Mouse (Mus musculus): ENCODE data around the gene Mfsd6. TPM values are rescaled to one million over a fixed set of nuclear protein-coding genes. Genes with fewer than 3 reads are reported as not detected.

Gene Mfsd6
- polyA plus RNA-seq, 1 experiment, result 0.59 TPM

DNA sequence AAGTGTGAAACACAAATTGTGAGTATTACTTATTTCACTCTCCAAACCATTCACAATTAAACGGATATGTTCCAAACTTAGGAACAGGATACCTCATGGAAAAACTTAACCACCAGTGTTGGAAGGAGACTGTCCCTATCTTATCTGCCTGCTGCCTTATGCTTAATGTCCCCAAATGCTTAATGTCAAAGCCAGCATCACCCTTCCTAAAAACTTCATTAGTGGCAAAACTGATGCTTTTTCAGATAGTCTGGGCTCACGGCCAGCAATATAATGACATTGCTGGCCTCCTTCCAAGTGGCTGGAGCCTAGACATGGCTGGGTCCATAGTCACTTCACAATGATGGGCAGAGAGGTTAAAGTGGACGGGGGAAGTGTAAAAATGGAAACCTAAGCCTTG lies 50.6 kb downstream of the Mfsd6 start:
- no peaks in the 10 kb centered on the region for H3K36me3 ChIP-seq (ENCODE audit: control insufficient read depth, insufficient read depth)
- H3K79me2 ChIP-seq (ENCODE audit: control insufficient read depth, insufficient read depth), result no peaks in the 10 kb centered on the region
- no peak overlapping the region for H3ac ChIP-seq (ENCODE audit: control insufficient read depth, insufficient read length)
- H3K4me3 ChIP-seq, result no peak overlapping the region
- no peak overlapping the region for H3K4me2 ChIP-seq (ENCODE audit: low read depth)
- H3K27me3 ChIP-seq (ENCODE audit: control insufficient read depth, insufficient read depth, insufficient read length), result no peaks in the 10 kb centered on the region
- TF ChIP-seq E2F4 (IDR thresholded peaks at IDR 0.05; ENCODE audit: insufficient read depth) (no peak), REST (IDR thresholded peaks at IDR 0.05; ENCODE audit: insufficient read depth, insufficient read length) (no peak), MYOG (IDR thresholded peaks at IDR 0.05; ENCODE audit: control insufficient read depth in 1 of 3, insufficient read depth in 1 of 3, insufficient read length in 2 of 3, low read depth in 2 of 3) (no peak), USF1 (IDR thresholded peaks at IDR 0.05; ENCODE audit: low read depth) (no peak), CEBPB (IDR thresholded peaks at IDR 0.05; ENCODE audit: insufficient read depth, poor library complexity, severe bottlenecking) (no peak), POLR2A (IDR thresholded peaks at IDR 0.05; ENCODE audit: insufficient read length, low read depth) (no peak), SRF (IDR thresholded peaks at IDR 0.05; ENCODE audit: control insufficient read depth, insufficient read length, low read depth) (no peak), TCF12 (IDR thresholded peaks at IDR 0.05; ENCODE audit: insufficient read depth, poor library complexity, severe bottlenecking) (no peak), MAX (IDR thresholded peaks at IDR 0.05; ENCODE audit: low read depth) (no peak)

DNA sequence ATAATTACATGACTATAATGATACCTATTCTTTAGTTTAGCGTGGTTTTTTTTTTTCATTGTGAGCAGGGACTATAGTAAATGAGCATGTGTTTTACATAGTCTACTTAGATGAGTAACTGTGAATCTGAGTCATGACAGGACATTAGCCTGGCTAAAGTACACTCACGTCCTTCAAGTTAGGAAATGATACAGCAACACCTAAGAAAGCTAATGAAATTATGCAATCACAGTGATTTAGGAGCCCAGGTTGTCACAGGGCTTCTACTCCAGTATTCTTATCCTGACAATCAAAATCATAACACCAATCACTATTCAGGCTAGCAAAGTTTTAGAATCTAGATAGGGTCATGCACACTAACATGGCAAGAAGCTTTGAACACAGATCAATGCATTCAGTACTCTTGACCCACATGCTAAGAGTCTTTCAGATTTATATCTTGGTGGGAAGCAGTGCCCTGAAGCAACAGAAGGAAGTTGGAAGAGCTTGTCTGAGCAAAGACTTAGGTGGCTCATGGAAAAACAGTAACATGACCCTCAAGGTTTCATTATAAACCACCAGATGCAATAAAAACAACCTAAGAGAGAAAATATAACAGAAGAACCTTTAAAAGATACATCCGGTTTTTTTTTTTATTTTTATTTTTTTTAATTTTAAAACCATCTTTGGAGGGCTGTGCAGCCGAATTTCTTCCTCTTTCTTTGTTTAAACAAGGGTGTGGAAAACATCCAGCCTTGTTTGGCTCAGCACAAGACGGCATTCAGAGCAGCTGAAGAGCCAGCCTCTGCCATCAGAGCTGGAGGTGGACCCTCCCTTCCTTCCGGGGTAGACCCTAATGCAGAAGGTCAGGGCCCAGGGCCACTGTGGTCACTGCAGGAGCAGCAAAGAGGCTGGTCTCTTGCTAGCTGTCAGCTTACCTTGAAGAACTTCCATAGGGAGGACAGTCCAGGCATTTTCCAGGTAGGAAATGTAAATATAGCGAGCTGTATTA lies 51.4 kb downstream of the Mfsd6 start:
- H3K27me3 ChIP-seq (ENCODE audit: control insufficient read depth, insufficient read depth, insufficient read length), result no peaks in the 10 kb centered on the region
- H3ac ChIP-seq (ENCODE audit: control insufficient read depth, insufficient read length), result no peak overlapping the region
- TF ChIP-seq MYOD1 (IDR thresholded peaks at IDR 0.05; ENCODE audit: control insufficient read depth in 1 of 3, insufficient read length in 2 of 3, low read depth in 2 of 3) (no peak), TCF12 (IDR thresholded peaks at IDR 0.05; ENCODE audit: insufficient read depth, poor library complexity, severe bottlenecking) (no peak), POLR2A (IDR thresholded peaks at IDR 0.05; ENCODE audit: insufficient read length, low read depth) (no peak), CEBPB (IDR thresholded peaks at IDR 0.05; ENCODE audit: insufficient read depth, poor library complexity, severe bottlenecking) (no peak), MYOG (IDR thresholded peaks at IDR 0.05; ENCODE audit: control insufficient read depth in 1 of 3, insufficient read depth in 1 of 3, insufficient read length in 2 of 3, low read depth in 2 of 3) (no peak), REST (IDR thresholded peaks at IDR 0.05; ENCODE audit: insufficient read depth, insufficient read length) (no peak), USF1 (IDR thresholded peaks at IDR 0.05; ENCODE audit: low read depth) (no peak), TCF3 (IDR thresholded peaks at IDR 0.05; ENCODE audit: insufficient read length, low read depth) (no peak), SRF (IDR thresholded peaks at IDR 0.05; ENCODE audit: control insufficient read depth, insufficient read length, low read depth) (no peak), MAX (IDR thresholded peaks at IDR 0.05; ENCODE audit: low read depth) (no peak), POLR2AphosphoS2 (IDR thresholded peaks at IDR 0.05; ENCODE audit: insufficient read length, low read depth) (no peak), E2F4 (IDR thresholded peaks at IDR 0.05; ENCODE audit: insufficient read depth) (no peak)
- H3K4me2 ChIP-seq (ENCODE audit: low read depth), result no peak overlapping the region
- H3K79me2 ChIP-seq (ENCODE audit: control insufficient read depth, insufficient read depth), result no peaks in the 10 kb centered on the region
- no peak overlapping the region for H3K4me3 ChIP-seq
- H3K36me3 ChIP-seq (ENCODE audit: control insufficient read depth, insufficient read depth), result no peaks in the 10 kb centered on the region

DNA sequence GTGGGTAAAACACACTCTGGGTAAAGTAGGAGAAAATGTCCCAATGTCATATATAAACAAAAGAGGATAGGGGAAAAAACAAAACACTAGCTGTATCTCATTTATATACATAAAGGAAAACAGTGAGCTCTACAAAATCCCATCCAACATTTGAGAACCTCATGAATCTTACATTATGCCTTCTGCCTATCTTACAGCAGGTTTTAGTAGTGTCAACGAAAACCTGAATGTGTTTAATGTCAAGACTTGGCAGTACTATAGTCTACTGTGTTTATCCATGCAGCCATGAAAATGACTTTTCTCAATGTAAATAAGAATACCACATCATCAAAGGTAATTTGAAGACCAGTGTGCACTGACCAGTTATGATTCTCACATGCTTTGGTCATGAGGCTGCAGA lies 57.3 kb downstream of the Mfsd6 start:
- no peak overlapping the region for H3K4me3 ChIP-seq
- H3K79me2 ChIP-seq (ENCODE audit: control insufficient read depth, insufficient read depth), result no peaks in the 10 kb centered on the region
- H3K27me3 ChIP-seq (ENCODE audit: control insufficient read depth, insufficient read depth, insufficient read length), result no peaks in the 10 kb centered on the region
- TF ChIP-seq POLR2AphosphoS2 (IDR thresholded peaks at IDR 0.05; ENCODE audit: insufficient read length, low read depth) (no peak), SRF (IDR thresholded peaks at IDR 0.05; ENCODE audit: control insufficient read depth, insufficient read length, low read depth) (no peak), REST (IDR thresholded peaks at IDR 0.05; ENCODE audit: insufficient read depth, insufficient read length) (no peak), TCF3 (IDR thresholded peaks at IDR 0.05; ENCODE audit: insufficient read length, low read depth) (no peak), USF1 (IDR thresholded peaks at IDR 0.05; ENCODE audit: low read depth) (no peak), TCF12 (IDR thresholded peaks at IDR 0.05; ENCODE audit: insufficient read depth, poor library complexity, severe bottlenecking) (no peak), POLR2A (IDR thresholded peaks at IDR 0.05; ENCODE audit: insufficient read length, low read depth) (no peak), E2F4 (IDR thresholded peaks at IDR 0.05; ENCODE audit: insufficient read depth) (no peak), MYOG (IDR thresholded peaks at IDR 0.05; ENCODE audit: control insufficient read depth in 1 of 3, insufficient read depth in 1 of 3, insufficient read length in 2 of 3, low read depth in 2 of 3) (no peak), MYOD1 (IDR thresholded peaks at IDR 0.05; ENCODE audit: control insufficient read depth in 1 of 3, insufficient read length in 2 of 3, low read depth in 2 of 3) (no peak), CEBPB (IDR thresholded peaks at IDR 0.05; ENCODE audit: insufficient read depth, poor library complexity, severe bottlenecking) (no peak), MAX (IDR thresholded peaks at IDR 0.05; ENCODE audit: low read depth) (no peak)
- no peak overlapping the region for H3K4me2 ChIP-seq (ENCODE audit: low read depth)
- H3ac ChIP-seq (ENCODE audit: control insufficient read depth, insufficient read length), result no peak overlapping the region
- H3K36me3 ChIP-seq (ENCODE audit: control insufficient read depth, insufficient read depth), result no peaks in the 10 kb centered on the region

DNA sequence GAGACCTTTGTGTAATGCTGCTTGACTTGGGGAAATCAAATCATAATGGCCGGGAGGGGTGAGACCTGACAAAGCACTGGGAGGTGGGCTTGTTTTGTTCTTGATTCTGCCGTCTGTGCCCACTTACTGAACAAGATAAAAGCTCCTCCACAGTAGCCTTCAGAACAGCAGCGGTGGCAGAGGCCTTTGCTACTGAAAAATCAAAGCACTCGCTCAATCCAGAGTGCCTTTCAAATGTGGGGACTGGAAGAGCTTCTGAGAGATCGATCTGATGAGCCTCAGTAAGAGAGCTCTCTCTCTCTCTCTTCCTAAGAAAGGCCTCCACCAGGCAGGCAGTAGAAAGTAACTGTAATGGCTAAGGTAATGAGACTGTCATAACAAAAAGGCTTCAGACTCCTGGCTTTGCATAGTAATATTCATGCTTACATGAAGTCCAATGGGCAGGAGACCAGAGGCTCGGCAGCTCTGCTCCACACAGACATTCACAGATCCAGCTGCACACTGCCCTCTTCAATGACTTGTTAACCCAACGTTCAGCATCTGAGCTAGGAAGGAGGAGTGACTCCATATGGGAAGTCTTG lies 58.4 kb downstream of the Mfsd6 start:
- Histone ChIP-seq H3K79me2 (ENCODE audit: control insufficient read depth, insufficient read depth) (no peaks in the 10 kb centered on the region), H3K4me3 (no peak overlapping the region), H3K4me2 (ENCODE audit: low read depth) (no peak overlapping the region), H3K36me3 (ENCODE audit: control insufficient read depth, insufficient read depth) (no peaks in the 10 kb centered on the region), H3K27me3 (ENCODE audit: control insufficient read depth, insufficient read depth, insufficient read length) (no peaks in the 10 kb centered on the region), H3ac (ENCODE audit: control insufficient read depth, insufficient read length) (no peak overlapping the region)
- no peak for TF ChIP-seq CEBPB (IDR thresholded peaks at IDR 0.05; ENCODE audit: insufficient read depth, poor library complexity, severe bottlenecking)
- no peak for TF ChIP-seq MYOD1 (IDR thresholded peaks at IDR 0.05; ENCODE audit: control insufficient read depth in 1 of 3, insufficient read length in 2 of 3, low read depth in 2 of 3)
- no peak for TF ChIP-seq TCF12 (IDR thresholded peaks at IDR 0.05; ENCODE audit: insufficient read depth, poor library complexity, severe bottlenecking)
- no peak for TF ChIP-seq E2F4 (IDR thresholded peaks at IDR 0.05; ENCODE audit: insufficient read depth)
- no peak for TF ChIP-seq REST (IDR thresholded peaks at IDR 0.05; ENCODE audit: insufficient read depth, insufficient read length)
- no peak for TF ChIP-seq USF1 (IDR thresholded peaks at IDR 0.05; ENCODE audit: low read depth)
- no peak for TF ChIP-seq POLR2A (IDR thresholded peaks at IDR 0.05; ENCODE audit: insufficient read length, low read depth)
- no peak for TF ChIP-seq TCF3 (IDR thresholded peaks at IDR 0.05; ENCODE audit: insufficient read length, low read depth)
- TF ChIP-seq MYOG (IDR thresholded peaks at IDR 0.05; ENCODE audit: control insufficient read depth in 1 of 3, insufficient read depth in 1 of 3, insufficient read length in 2 of 3, low read depth in 2 of 3), result no peak
- TF ChIP-seq POLR2AphosphoS2 (IDR thresholded peaks at IDR 0.05; ENCODE audit: insufficient read length, low read depth), result no peak
- no peak for TF ChIP-seq SRF (IDR thresholded peaks at IDR 0.05; ENCODE audit: control insufficient read depth, insufficient read length, low read depth)
- TF ChIP-seq MAX (IDR thresholded peaks at IDR 0.05; ENCODE audit: low read depth), result no peak

All from myocyte (in vitro differentiated cells).